Mouse (Mus musculus): Measurements from ENCODE around the gene Rho. TPM values are rescaled to one million over a fixed set of nuclear protein-coding genes. Genes with fewer than 3 reads are reported as not detected.

Gene Rho
- polyA plus RNA-seq, 1 experiment from 2014 or later: not detected

DNA sequence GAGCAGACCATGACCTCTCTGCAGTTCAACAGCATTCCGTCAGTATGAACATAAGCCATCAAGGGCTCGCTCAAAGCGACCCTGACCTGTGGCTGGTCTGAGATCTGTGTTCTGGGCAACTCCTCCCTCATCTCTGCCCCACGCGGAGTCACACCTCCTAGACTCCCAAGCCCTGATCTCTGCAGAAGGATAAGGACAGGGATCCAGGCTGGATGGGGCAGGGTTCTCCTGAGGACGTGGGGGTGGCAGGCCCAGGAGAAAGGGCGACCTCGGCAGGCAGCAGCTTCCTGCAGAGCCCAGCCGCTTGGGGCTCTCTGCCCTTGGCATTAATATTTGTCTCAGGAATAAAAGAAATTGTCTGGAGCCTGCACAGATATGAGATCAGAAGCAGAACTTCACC lies 54.1 kb downstream of the Rho start:
- Histone ChIP-seq H3K4me2 (replicated peaks; ENCODE audit: low read depth, low read length) (peak overlapping the region; percentile 31; the same call in 1 of the 2 replicates), H3K27ac (ENCODE audit: low read depth, low read length) (no peak overlapping the region), H3K36me3 (ENCODE audit: control insufficient read depth, insufficient read depth, low read length) (no peaks in the 10 kb centered on the region; the same call in 1 of the 2 replicates), H3K27me3 (ENCODE audit: control insufficient read depth, insufficient read depth, low read length) (no peaks in the 10 kb centered on the region), H3K4me1 (ENCODE audit: control insufficient read depth, insufficient read depth, low read length) (peaks cover 65% of the 10 kb centered on the region), H3K9ac (ENCODE audit: low read depth, low read length) (0 out of 2 replicates have a peak overlapping the region, but pooled peaks have one; percentile 40), H3K9me3 (ENCODE audit: control insufficient read depth, low read length) (no peaks in the 10 kb centered on the region), H3K4me3 (ENCODE audit: low read length) (0 out of 2 replicates have a peak overlapping the region, but pooled peaks have one; percentile 2)
- ATAC-seq (ENCODE audit: low FRiP score, low TSS enrichment): no peak
- WGBS: 30% methylated on average over 9 of the region's 9 CpGs

GRCm38 (mm10) chr6:115986472-115987095 lies 55.0 kb downstream of the Rho start:
- Histone ChIP-seq H3K4me3 (ENCODE audit: low read length) (peak overlapping the region; percentile 0; the same call in 1 of the 2 replicates), H3K27ac (ENCODE audit: low read depth, low read length) (peak overlapping the region; percentile 47; the same call in 1 of the 2 replicates), H3K4me1 (ENCODE audit: control insufficient read depth, insufficient read depth, low read length) (peaks cover 74% of the 10 kb centered on the region)

DNA sequence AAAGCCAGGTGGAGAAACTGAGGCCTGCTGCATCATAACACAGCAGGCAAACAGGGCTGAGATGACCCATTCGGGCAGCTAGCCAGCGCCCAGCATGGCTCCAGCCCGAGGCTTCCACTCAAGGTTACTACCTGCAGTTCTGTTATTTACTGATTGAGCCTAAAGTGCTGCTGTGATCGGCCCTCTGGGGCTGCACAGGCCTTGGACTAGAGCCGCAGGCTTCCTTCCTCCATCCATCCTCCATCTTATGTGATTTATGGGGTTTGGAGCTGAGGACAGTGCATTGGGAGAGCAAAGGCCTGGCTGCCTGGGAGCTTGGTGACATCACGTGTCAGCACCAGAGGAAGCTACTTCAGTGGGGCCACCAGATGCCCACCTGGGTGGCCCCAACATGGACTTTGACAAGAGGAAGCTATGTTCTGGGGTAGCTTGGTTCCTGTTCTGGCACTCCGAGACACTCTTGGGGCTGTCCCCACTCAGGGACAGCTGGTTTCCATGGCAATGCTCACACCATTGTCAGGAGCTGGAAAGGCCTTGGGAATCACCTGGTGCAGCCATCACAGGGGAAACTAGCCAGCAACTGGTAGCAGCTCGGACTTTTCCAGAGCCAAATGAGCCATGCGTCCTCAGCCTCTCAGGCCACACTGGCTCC lies 55.7 kb downstream of the Rho start:
- WGBS: 48% methylated on average over 9 of the region's 9 CpGs
- H3K27ac ChIP-seq (ENCODE audit: low read depth, low read length): peak overlapping the region; percentile 51; the same call in 1 of the 2 replicates
- peak overlapping the region; percentile 31 for H3K4me2 ChIP-seq (replicated peaks; ENCODE audit: low read depth, low read length)
- no peaks in the 10 kb centered on the region for H3K9me3 ChIP-seq (ENCODE audit: control insufficient read depth, low read length)
- peak overlapping the region; percentile 28; the same call in 1 of the 2 replicates for H3K9ac ChIP-seq (ENCODE audit: low read depth, low read length)
- no peak for ATAC-seq (ENCODE audit: low FRiP score, low TSS enrichment)
- H3K36me3 ChIP-seq (ENCODE audit: control insufficient read depth, insufficient read depth, low read length): no peaks in the 10 kb centered on the region; the same call in 1 of the 2 replicates
- peaks cover 76% of the 10 kb centered on the region for H3K4me1 ChIP-seq (ENCODE audit: control insufficient read depth, insufficient read depth, low read length)
- no peaks in the 10 kb centered on the region for H3K27me3 ChIP-seq (ENCODE audit: control insufficient read depth, insufficient read depth, low read length)
- peak overlapping the region; percentile 0; the same call in 1 of the 2 replicates for H3K4me3 ChIP-seq (ENCODE audit: low read length)

More at GRCm38 (mm10) chr6:115986472-115987095, 55.0 kb downstream of the Rho start:
- Histone ChIP-seq H3K9me3 (ENCODE audit: control insufficient read depth, low read length) (no peaks in the 10 kb centered on the region), H3K36me3 (ENCODE audit: control insufficient read depth, insufficient read depth, low read length) (no peaks in the 10 kb centered on the region; the same call in 1 of the 2 replicates), H3K4me2 (replicated peaks; ENCODE audit: low read depth, low read length) (peak overlapping the region; percentile 31; the same call in 1 of the 2 replicates), H3K9ac (ENCODE audit: low read depth, low read length) (0 out of 2 replicates have a peak overlapping the region, but pooled peaks have one; percentile 28), H3K27me3 (ENCODE audit: control insufficient read depth, insufficient read depth, low read length) (no peaks in the 10 kb centered on the region)
- no peak for ATAC-seq (ENCODE audit: low FRiP score, low TSS enrichment)
- 52% methylated on average over 12 of the region's 12 CpGs for WGBS

DNA sequence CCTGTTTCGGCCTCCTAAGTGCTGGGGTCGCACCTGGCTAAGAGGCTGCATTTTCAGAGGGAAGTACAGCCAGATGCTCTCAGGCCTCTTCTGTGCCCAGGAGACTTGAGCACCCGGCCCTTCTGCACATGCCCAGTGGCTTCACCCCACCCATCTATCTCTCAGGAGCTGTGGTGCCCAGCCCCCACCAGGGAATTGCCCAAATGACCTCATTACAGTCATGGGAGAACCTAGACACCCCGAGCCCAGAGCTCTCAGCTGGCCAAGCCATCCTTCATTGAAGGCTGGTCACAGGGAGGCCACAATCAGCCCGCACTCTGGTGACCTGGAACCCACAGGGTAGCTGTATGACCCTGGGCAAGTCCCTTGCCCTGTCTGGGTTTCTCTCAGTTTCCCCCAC lies 57.5 kb downstream of the Rho start:
- no peak overlapping the region for H3K27ac ChIP-seq (ENCODE audit: low read depth, low read length)
- peak overlapping the region; percentile 92 for H3K4me2 ChIP-seq (replicated peaks; ENCODE audit: low read depth, low read length)
- no peaks in the 10 kb centered on the region for H3K9me3 ChIP-seq (ENCODE audit: control insufficient read depth, low read length)
- peak overlapping the region; percentile 78; the same call in 1 of the 2 replicates for H3K9ac ChIP-seq (ENCODE audit: low read depth, low read length)
- 70% methylated on average over 5 of the region's 5 CpGs for WGBS
- H3K4me1 ChIP-seq (ENCODE audit: control insufficient read depth, insufficient read depth, low read length): peaks cover 75% of the 10 kb centered on the region
- no peak for ATAC-seq (ENCODE audit: low FRiP score, low TSS enrichment)
- H3K27me3 ChIP-seq (ENCODE audit: control insufficient read depth, insufficient read depth, low read length): peaks cover 4% of the 10 kb centered on the region; the same call in 1 of the 2 replicates
- H3K36me3 ChIP-seq (ENCODE audit: control insufficient read depth, insufficient read depth, low read length): no peaks in the 10 kb centered on the region; the same call in 1 of the 2 replicates
- H3K4me3 ChIP-seq (ENCODE audit: low read length): peak overlapping the region; percentile 71; the same call in 1 of the 2 replicates

- 83% methylated on average over 4 of the region's 4 CpGs for WGBS
- Histone ChIP-seq H3K9me3 (ENCODE audit: control insufficient read depth, low read length) (no peaks in the 10 kb centered on the region), H3K27me3 (ENCODE audit: control insufficient read depth, insufficient read depth, low read length) (peaks cover 7% of the 10 kb centered on the region; the same call in 1 of the 2 replicates), H3K4me3 (ENCODE audit: low read length) (peak overlapping the region; percentile 71), H3K27ac (ENCODE audit: low read depth, low read length) (no peak overlapping the region), H3K36me3 (ENCODE audit: control insufficient read depth, insufficient read depth, low read length) (no peaks in the 10 kb centered on the region; the same call in 1 of the 2 replicates), H3K4me2 (replicated peaks; ENCODE audit: low read depth, low read length) (peak overlapping the region; percentile 92), H3K4me1 (ENCODE audit: control insufficient read depth, insufficient read depth, low read length) (peaks cover 69% of the 10 kb centered on the region), H3K9ac (ENCODE audit: low read depth, low read length) (peak overlapping the region; percentile 78)
- ATAC-seq (ENCODE audit: low FRiP score, low TSS enrichment): no peak
Measured at GRCm38 (mm10) chr6:115989607-115990006, 58.1 kb downstream of the Rho start.

Other genes starting within 250 kb of the Rho start
- 1.4 and 1.8 TPM in 2 replicates for gene Tmem40, start 169.3 kb upstream of the Rho start, polyA plus RNA-seq (2014; fragmentation: Nextera tagmentation; extraction: Ambion mirVana)
- 24.0 and 36.1 TPM in 2 replicates for gene Cand2, start 157.2 kb upstream of the Rho start, polyA plus RNA-seq (2014; fragmentation: Nextera tagmentation; extraction: Ambion mirVana)
- 2,535 and 3,306 TPM in 2 replicates for gene Rpl32, start 123.0 kb upstream of the Rho start, polyA plus RNA-seq (2014; fragmentation: Nextera tagmentation; extraction: Ambion mirVana)
- 1.3 and 2.1 TPM in 2 replicates for gene Efcab12, start 93.3 kb upstream of the Rho start, polyA plus RNA-seq (2014; fragmentation: Nextera tagmentation; extraction: Ambion mirVana)
- gene Mbd4, start 78.4 kb upstream of the Rho start, polyA plus RNA-seq (2014; fragmentation: Nextera tagmentation; extraction: Ambion mirVana): 14.3 and 20.9 TPM in 2 replicates
- gene Ift122, start 78.3 kb upstream of the Rho start, polyA plus RNA-seq (2014; fragmentation: Nextera tagmentation; extraction: Ambion mirVana): 19.0 and 33.3 TPM in 2 replicates
- not detected in 2 replicates for gene H1foo, start 13.2 kb downstream of the Rho start, polyA plus RNA-seq (2014; fragmentation: Nextera tagmentation; extraction: Ambion mirVana)
- 58.3 and 62.7 TPM in 2 replicates for gene Plxnd1, start 63.3 kb downstream of the Rho start, polyA plus RNA-seq (2014; fragmentation: Nextera tagmentation; extraction: Ambion mirVana)